Mouse (Mus musculus): ENCODE results near the gene Cybc1. TPM values are rescaled to one million over a fixed set of nuclear protein-coding genes. Genes with fewer than 3 reads are reported as not detected.

Gene Cybc1
- polyA plus RNA-seq, 2 experiments: 16.1 to 20.3 TPM

GRCm38 (mm10) chr11:121236564-121237344, 7.6 kb upstream of the Cybc1 start, which contains the start of gene Narf:
Gene Narf (plus strand): TSS chr11:121237253.
- DNase-seq (ENCODE audit: low read depth in 3 of 3, low spot score in 3 of 3) (peak; percentile 100), ATAC-seq (ENCODE audit: insufficient read depth) (peak; percentile 93)
- H3K36me3 ChIP-seq (replicated peaks; ENCODE audit: control insufficient read depth, insufficient read depth, low read depth): peaks cover 29% of the 10 kb centered on the region
- peaks cover 39 to 53% of the 10 kb centered on the region in 2 experiments for H3K4me1 ChIP-seq (replicated peaks; ENCODE audit: control insufficient read depth in 2 of 2, insufficient read depth in 2 of 2, low read length in 1 of 2)
- H3K4me3 ChIP-seq (ENCODE audit: insufficient read depth in 1 of 2, low read depth in 2 of 2, low read length in 2 of 2): peak within 1 kb of the TSS; percentile 87 to 88
- H3K27ac ChIP-seq: peak within 1 kb of the TSS; percentile 92
- H3K9ac ChIP-seq (replicated peaks): peak within 1 kb of the TSS; percentile 89
- TF ChIP-seq EP300 (IDR thresholded peaks at IDR 0.05; ENCODE audit: low read depth) (peak; percentile 65), CTCF (IDR thresholded peaks at IDR 0.05; ENCODE audit: low read depth) (peak; percentile 86)
- peak within 1 kb of the TSS; percentile 81 for H3K4me2 ChIP-seq (ENCODE audit: low read depth)
- WGBS (ENCODE audit: insufficient replicate concordance): under 1% methylated on average over 50 of the region's 50 CpGs
- no peaks in the 10 kb centered on the region for H3K9me3 ChIP-seq (ENCODE audit: control insufficient read depth, low read length)
- H3K27me3 ChIP-seq (ENCODE audit: control insufficient read depth, insufficient read depth, low read length): no peaks in the 10 kb centered on the region

- H3K4me1 ChIP-seq (replicated peaks; ENCODE audit: control insufficient read depth in 2 of 2, insufficient read depth in 2 of 2, low read length in 1 of 2): peaks cover 36 to 51% of the 10 kb centered on the region in 2 experiments
- peak overlapping the region; percentile 56; the same call in 1 of the 2 replicates for H3K9ac ChIP-seq (replicated peaks)
- DNase-seq (ENCODE audit: low read depth in 3 of 3, low spot score in 3 of 3): peak in 2 of 3 experiments; percentile 53 to 59
These were observed 6.5 kb upstream of the Cybc1 start for GRCm38 (mm10) chr11:121235475-121236238.

GRCm38 (mm10) chr11:121232706-121233105, 3.6 kb upstream of the Cybc1 start:
- peak overlapping the region; percentile 55 for H3K27ac ChIP-seq

More at GRCm38 (mm10) chr11:121235475-121236238, 6.5 kb upstream of the Cybc1 start:
- Histone ChIP-seq H3K9me3 (ENCODE audit: control insufficient read depth, low read length) (no peaks in the 10 kb centered on the region), H3K36me3 (replicated peaks; ENCODE audit: control insufficient read depth, insufficient read depth, low read depth) (peaks cover 18% of the 10 kb centered on the region), H3K4me2 (ENCODE audit: low read depth) (peak overlapping the region; percentile 81), H3K27ac (peak overlapping the region; percentile 91), H3K4me3 (ENCODE audit: insufficient read depth in 1 of 2, low read depth in 2 of 2, low read length in 2 of 2) (peak overlapping the region in 1 of 2 experiments; percentile 87; a peak in 2 of 4 replicates), H3K27me3 (ENCODE audit: control insufficient read depth, insufficient read depth, low read length) (no peaks in the 10 kb centered on the region)
- no peak for ATAC-seq (ENCODE audit: insufficient read depth)
- 16% methylated on average over 9 of the region's 9 CpGs for WGBS (ENCODE audit: insufficient replicate concordance)
- TF ChIP-seq CTCF (IDR thresholded peaks at IDR 0.05; ENCODE audit: low read depth) (peak; percentile 88), EP300 (IDR thresholded peaks at IDR 0.05; ENCODE audit: low read depth) (no peak)

GRCm38 (mm10) chr11:121231628-121232291, 2.6 kb upstream of the Cybc1 start:
- peak in 1 of 3 experiments; percentile 20 for DNase-seq (ENCODE audit: low read depth in 3 of 3, low spot score in 3 of 3)
- H3K36me3 ChIP-seq (replicated peaks; ENCODE audit: control insufficient read depth, insufficient read depth, low read depth): peaks cover 2% of the 10 kb centered on the region
- H3K4me1 ChIP-seq (replicated peaks; ENCODE audit: control insufficient read depth in 2 of 2, insufficient read depth in 2 of 2, low read length in 1 of 2): peaks cover 45 to 52% of the 10 kb centered on the region in 2 experiments
- H3K9ac ChIP-seq (replicated peaks): peak overlapping the region; percentile 20
- no peaks in the 10 kb centered on the region for H3K27me3 ChIP-seq (ENCODE audit: control insufficient read depth, insufficient read depth, low read length)
- 22% methylated on average over 4 of the region's 4 CpGs for WGBS (ENCODE audit: insufficient replicate concordance)
- ATAC-seq (ENCODE audit: insufficient read depth): no peak
- H3K4me3 ChIP-seq (ENCODE audit: insufficient read depth in 1 of 2, low read depth in 2 of 2, low read length in 2 of 2): no peak overlapping the region
- peak overlapping the region; percentile 70 for H3K27ac ChIP-seq
- no peaks in the 10 kb centered on the region for H3K9me3 ChIP-seq (ENCODE audit: control insufficient read depth, low read length)
- peak overlapping the region; percentile 8 for H3K4me2 ChIP-seq (ENCODE audit: low read depth)
- TF ChIP-seq CTCF (IDR thresholded peaks at IDR 0.05; ENCODE audit: low read depth): no peak

More at GRCm38 (mm10) chr11:121232706-121233105, 3.6 kb upstream of the Cybc1 start:
- H3K9me3 ChIP-seq (ENCODE audit: control insufficient read depth, low read length): no peaks in the 10 kb centered on the region
- ATAC-seq (ENCODE audit: insufficient read depth): no peak
- no peaks in the 10 kb centered on the region for H3K27me3 ChIP-seq (ENCODE audit: control insufficient read depth, insufficient read depth, low read length)
- WGBS (ENCODE audit: insufficient replicate concordance): 23% methylated on average over 4 of the region's 4 CpGs
- no peak overlapping the region for H3K4me3 ChIP-seq (ENCODE audit: insufficient read depth in 1 of 2, low read depth in 2 of 2, low read length in 2 of 2)
- H3K9ac ChIP-seq (replicated peaks): no peak overlapping the region
- H3K36me3 ChIP-seq (replicated peaks; ENCODE audit: control insufficient read depth, insufficient read depth, low read depth): no peaks in the 10 kb centered on the region
- peaks cover 44 to 50% of the 10 kb centered on the region in 2 experiments for H3K4me1 ChIP-seq (replicated peaks; ENCODE audit: control insufficient read depth in 2 of 2, insufficient read depth in 2 of 2, low read length in 1 of 2)
- peak in 1 of 3 experiments; percentile 32 for DNase-seq (ENCODE audit: low read depth in 3 of 3, low spot score in 3 of 3)
- no peak for TF ChIP-seq EP300 (IDR thresholded peaks at IDR 0.05; ENCODE audit: low read depth)
- TF ChIP-seq CTCF (IDR thresholded peaks at IDR 0.05; ENCODE audit: low read depth): no peak
- peak overlapping the region; percentile 20; the same call in 1 of the 2 replicates for H3K4me2 ChIP-seq (ENCODE audit: low read depth)
